Mouse (Mus musculus): ENCODE data around the gene Ibtk. TPM values are rescaled to one million over a fixed set of nuclear protein-coding genes. Genes with fewer than 3 reads are reported as not detected.

Ibtk gene
- polyA plus RNA-seq, 1 experiment from 2014 or later: 21.3 TPM

- 61% methylated on average over 4 of the region's 4 CpGs for WGBS
Observed at GRCm38 (mm10) chr9:85734821-85735220, 14.3 kb downstream of the Ibtk start.

GRCm38 (mm10) chr9:85724078-85724477, 25.1 kb downstream of the Ibtk start:
- Histone ChIP-seq H3K36me3 (ENCODE audit: control insufficient read depth, insufficient read depth, low read length) (peaks cover 11% of the 10 kb centered on the region), H3K9ac (ENCODE audit: low read depth, low read length) (no peak overlapping the region), H3K4me1 (ENCODE audit: control insufficient read depth, insufficient read depth, low read length) (no peaks in the 10 kb centered on the region), H3K4me3 (ENCODE audit: low read length) (no peak overlapping the region), H3K9me3 (ENCODE audit: control insufficient read depth, low read length) (no peaks in the 10 kb centered on the region), H3K4me2 (ENCODE audit: low read depth, low read length) (no peak overlapping the region), H3K27me3 (replicated peaks; ENCODE audit: control insufficient read depth, insufficient read depth, low read length) (no peaks in the 10 kb centered on the region), H3K27ac (ENCODE audit: low read length) (no peak overlapping the region)
- no peak for ATAC-seq
- WGBS: 93% methylated on average over 9 of the region's 9 CpGs

More at GRCm38 (mm10) chr9:85734821-85735220, 14.3 kb downstream of the Ibtk start:
- no peak for ATAC-seq
- Histone ChIP-seq H3K4me3 (ENCODE audit: low read length) (no peak overlapping the region), H3K27ac (ENCODE audit: low read length) (no peak overlapping the region), H3K36me3 (ENCODE audit: control insufficient read depth, insufficient read depth, low read length) (no peaks in the 10 kb centered on the region; the same call in 1 of the 2 replicates), H3K4me1 (ENCODE audit: control insufficient read depth, insufficient read depth, low read length) (peaks cover 7% of the 10 kb centered on the region; the same call in 1 of the 2 replicates), H3K9me3 (ENCODE audit: control insufficient read depth, low read length) (no peaks in the 10 kb centered on the region), H3K9ac (ENCODE audit: low read depth, low read length) (no peak overlapping the region), H3K4me2 (ENCODE audit: low read depth, low read length) (no peak overlapping the region), H3K27me3 (replicated peaks; ENCODE audit: control insufficient read depth, insufficient read depth, low read length) (no peaks in the 10 kb centered on the region)

GRCm38 (mm10) chr9:85717336-85717735, 31.8 kb downstream of the Ibtk start:
- no peak overlapping the region for H3K9ac ChIP-seq (ENCODE audit: low read depth, low read length)
- WGBS: 90% methylated on average over 7 of the region's 7 CpGs
- no peak for ATAC-seq
- H3K27ac ChIP-seq (ENCODE audit: low read length): no peak overlapping the region
- no peak overlapping the region for H3K4me2 ChIP-seq (ENCODE audit: low read depth, low read length)
- no peak overlapping the region for H3K4me3 ChIP-seq (ENCODE audit: low read length)
- H3K9me3 ChIP-seq (ENCODE audit: control insufficient read depth, low read length): no peaks in the 10 kb centered on the region
- H3K4me1 ChIP-seq (ENCODE audit: control insufficient read depth, insufficient read depth, low read length): no peaks in the 10 kb centered on the region
- peaks cover 11% of the 10 kb centered on the region for H3K36me3 ChIP-seq (ENCODE audit: control insufficient read depth, insufficient read depth, low read length)
- no peaks in the 10 kb centered on the region for H3K27me3 ChIP-seq (replicated peaks; ENCODE audit: control insufficient read depth, insufficient read depth, low read length)

GRCm38 (mm10) chr9:85707302-85707701, 41.8 kb downstream of the Ibtk start:
- 91% methylated on average over 6 of the region's 6 CpGs for WGBS
- Histone ChIP-seq H3K27ac (ENCODE audit: low read length) (no peak overlapping the region), H3K4me2 (ENCODE audit: low read depth, low read length) (no peak overlapping the region), H3K4me3 (ENCODE audit: low read length) (no peak overlapping the region), H3K27me3 (replicated peaks; ENCODE audit: control insufficient read depth, insufficient read depth, low read length) (no peaks in the 10 kb centered on the region), H3K36me3 (ENCODE audit: control insufficient read depth, insufficient read depth, low read length) (peaks cover 23% of the 10 kb centered on the region; the same call in 1 of the 2 replicates), H3K4me1 (ENCODE audit: control insufficient read depth, insufficient read depth, low read length) (no peaks in the 10 kb centered on the region), H3K9me3 (ENCODE audit: control insufficient read depth, low read length) (no peaks in the 10 kb centered on the region), H3K9ac (ENCODE audit: low read depth, low read length) (no peak overlapping the region)
- ATAC-seq: no peak

GRCm38 (mm10) chr9:85701981-85702380, 47.2 kb downstream of the Ibtk start:
- H3K9me3 ChIP-seq (ENCODE audit: control insufficient read depth, low read length): no peaks in the 10 kb centered on the region
- WGBS: 87% methylated on average over 5 of the region's 5 CpGs
- 0 out of 2 replicates have a peak, but pooled peaks cover 13% of the 10 kb centered on the region for H3K36me3 ChIP-seq (ENCODE audit: control insufficient read depth, insufficient read depth, low read length)

GRCm38 (mm10) chr9:85695606-85696005, 53.5 kb downstream of the Ibtk start:
- ATAC-seq: no peak
- Histone ChIP-seq H3K4me2 (ENCODE audit: low read depth, low read length) (no peak overlapping the region), H3K4me1 (ENCODE audit: control insufficient read depth, insufficient read depth, low read length) (no peaks in the 10 kb centered on the region), H3K36me3 (ENCODE audit: control insufficient read depth, insufficient read depth, low read length) (no peaks in the 10 kb centered on the region), H3K9ac (ENCODE audit: low read depth, low read length) (no peak overlapping the region), H3K4me3 (ENCODE audit: low read length) (no peak overlapping the region), H3K27me3 (replicated peaks; ENCODE audit: control insufficient read depth, insufficient read depth, low read length) (no peaks in the 10 kb centered on the region), H3K27ac (ENCODE audit: low read length) (no peak overlapping the region), H3K9me3 (ENCODE audit: control insufficient read depth, low read length) (no peaks in the 10 kb centered on the region)
- WGBS: 82% methylated on average over 3 of the region's 3 CpGs

More at GRCm38 (mm10) chr9:85701981-85702380, 47.2 kb downstream of the Ibtk start:
- Histone ChIP-seq H3K4me3 (ENCODE audit: low read length) (no peak overlapping the region), H3K9ac (ENCODE audit: low read depth, low read length) (no peak overlapping the region), H3K4me2 (ENCODE audit: low read depth, low read length) (no peak overlapping the region), H3K27me3 (replicated peaks; ENCODE audit: control insufficient read depth, insufficient read depth, low read length) (no peaks in the 10 kb centered on the region), H3K4me1 (ENCODE audit: control insufficient read depth, insufficient read depth, low read length) (no peaks in the 10 kb centered on the region), H3K27ac (ENCODE audit: low read length) (no peak overlapping the region)
- no peak for ATAC-seq

- WGBS: 53% methylated on average over 6 of the region's 6 CpGs
- Histone ChIP-seq H3K36me3 (ENCODE audit: control insufficient read depth, insufficient read depth, low read length) (0 out of 2 replicates have a peak, but pooled peaks cover 6% of the 10 kb centered on the region), H3K27me3 (replicated peaks; ENCODE audit: control insufficient read depth, insufficient read depth, low read length) (no peaks in the 10 kb centered on the region), H3K9ac (ENCODE audit: low read depth, low read length) (no peak overlapping the region), H3K27ac (ENCODE audit: low read length) (no peak overlapping the region), H3K9me3 (ENCODE audit: control insufficient read depth, low read length) (no peaks in the 10 kb centered on the region), H3K4me1 (ENCODE audit: control insufficient read depth, insufficient read depth, low read length) (no peaks in the 10 kb centered on the region), H3K4me3 (ENCODE audit: low read length) (no peak overlapping the region), H3K4me2 (ENCODE audit: low read depth, low read length) (no peak overlapping the region)
- ATAC-seq: peak; percentile 71
Observed at GRCm38 (mm10) chr9:85693231-85694116, 55.7 kb downstream of the Ibtk start.

GRCm38 (mm10) chr9:85685010-85685409, 64.1 kb downstream of the Ibtk start:
- WGBS: 89% methylated on average over 6 of the region's 6 CpGs
- H3K27me3 ChIP-seq (replicated peaks; ENCODE audit: control insufficient read depth, insufficient read depth, low read length): no peaks in the 10 kb centered on the region
- no peak overlapping the region for H3K4me3 ChIP-seq (ENCODE audit: low read length)

GRCm38 (mm10) chr9:85675131-85675905, 73.8 kb downstream of the Ibtk start:
- no peak for ATAC-seq
- no peak overlapping the region for H3K9ac ChIP-seq (ENCODE audit: low read depth, low read length)
- no peaks in the 10 kb centered on the region for H3K9me3 ChIP-seq (ENCODE audit: control insufficient read depth, low read length)
- no peaks in the 10 kb centered on the region for H3K4me1 ChIP-seq (ENCODE audit: control insufficient read depth, insufficient read depth, low read length)
- no peak overlapping the region for H3K4me3 ChIP-seq (ENCODE audit: low read length)
- no peak overlapping the region for H3K27ac ChIP-seq (ENCODE audit: low read length)
- H3K4me2 ChIP-seq (ENCODE audit: low read depth, low read length): no peak overlapping the region
- no peaks in the 10 kb centered on the region for H3K27me3 ChIP-seq (replicated peaks; ENCODE audit: control insufficient read depth, insufficient read depth, low read length)
- WGBS: 73% methylated on average over 10 of the region's 10 CpGs
- no peaks in the 10 kb centered on the region for H3K36me3 ChIP-seq (ENCODE audit: control insufficient read depth, insufficient read depth, low read length)

More at GRCm38 (mm10) chr9:85685010-85685409, 64.1 kb downstream of the Ibtk start:
- peaks cover 12% of the 10 kb centered on the region; the same call in 1 of the 2 replicates for H3K36me3 ChIP-seq (ENCODE audit: control insufficient read depth, insufficient read depth, low read length)
- no peak overlapping the region for H3K4me2 ChIP-seq (ENCODE audit: low read depth, low read length)
- H3K27ac ChIP-seq (ENCODE audit: low read length): no peak overlapping the region
- no peak for ATAC-seq
- H3K4me1 ChIP-seq (ENCODE audit: control insufficient read depth, insufficient read depth, low read length): no peaks in the 10 kb centered on the region
- no peaks in the 10 kb centered on the region for H3K9me3 ChIP-seq (ENCODE audit: control insufficient read depth, low read length)
- H3K9ac ChIP-seq (ENCODE audit: low read depth, low read length): no peak overlapping the region
